Mouse (Mus musculus) 3T3-L1 (cell line): ENCODE data around the gene Dao.

Source experiments
- DNase-seq: peaks from one replicate; pipeline ENCODE4 v3.0.0-alpha.2; 2015; ENCODE audit warnings: low read depth, low spot score

The Dao gene

GRCm38 (mm10) chr5:114067982-114068381, 64.5 kb downstream of the Dao start:
- no peak for DNase-seq

GRCm38 (mm10) chr5:114070858-114071257, 67.4 kb downstream of the Dao start:
- no peak for DNase-seq

GRCm38 (mm10) chr5:114072262-114072661, 68.8 kb downstream of the Dao start:
- no peak for DNase-seq
